Mouse (Mus musculus): ENCODE data around the gene Rnf38.

The Rnf38 gene

DNA sequence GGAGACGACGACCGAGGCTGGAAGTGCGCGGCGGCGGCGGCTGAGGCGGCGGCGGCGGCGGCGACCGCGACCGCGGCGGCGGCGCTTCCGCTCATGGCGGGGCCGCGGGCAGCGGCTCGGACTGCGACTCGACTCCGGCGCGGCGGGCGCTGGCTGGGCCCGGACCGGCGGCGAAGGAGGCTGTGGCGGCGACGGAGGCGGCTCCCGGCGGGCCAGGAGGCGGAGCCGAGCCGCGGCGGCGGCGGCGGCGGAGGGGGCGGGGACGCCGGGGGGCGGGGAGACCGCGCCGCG is at the start of gene Rnf38:
Gene Rnf38 (minus strand): TSS at position 77 of the 291 bp plus-strand sequence.
- DNase-seq (ENCODE audit: extremely low read depth, low read depth): no peak

- no peak for DNase-seq (ENCODE audit: extremely low read depth, low read depth)
These were observed 48.1 kb upstream of the Rnf38 start for GRCm38 (mm10) chr4:44281597-44282265.

DNA sequence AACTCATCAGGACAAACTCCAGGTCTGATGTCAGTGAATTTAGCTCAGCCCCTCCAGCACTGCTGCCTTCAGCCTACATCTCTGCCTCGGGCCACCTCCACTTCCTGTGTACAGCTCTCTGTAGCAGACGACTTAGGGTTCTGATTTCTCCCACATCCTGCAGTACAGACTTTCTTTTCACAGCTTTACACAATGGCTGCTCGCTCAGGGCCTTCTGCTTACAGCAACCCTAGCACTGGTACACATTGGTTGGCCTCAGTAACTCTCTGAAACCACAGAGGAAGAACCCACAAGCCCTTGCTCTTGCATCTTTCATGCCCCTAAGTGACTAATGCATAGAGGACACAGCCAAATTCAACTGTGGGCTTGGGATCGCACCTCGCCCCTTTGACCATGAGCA is 37.5 kb upstream of the Rnf38 start:
- DNase-seq (ENCODE audit: extremely low read depth, low read depth): no peak

DNA sequence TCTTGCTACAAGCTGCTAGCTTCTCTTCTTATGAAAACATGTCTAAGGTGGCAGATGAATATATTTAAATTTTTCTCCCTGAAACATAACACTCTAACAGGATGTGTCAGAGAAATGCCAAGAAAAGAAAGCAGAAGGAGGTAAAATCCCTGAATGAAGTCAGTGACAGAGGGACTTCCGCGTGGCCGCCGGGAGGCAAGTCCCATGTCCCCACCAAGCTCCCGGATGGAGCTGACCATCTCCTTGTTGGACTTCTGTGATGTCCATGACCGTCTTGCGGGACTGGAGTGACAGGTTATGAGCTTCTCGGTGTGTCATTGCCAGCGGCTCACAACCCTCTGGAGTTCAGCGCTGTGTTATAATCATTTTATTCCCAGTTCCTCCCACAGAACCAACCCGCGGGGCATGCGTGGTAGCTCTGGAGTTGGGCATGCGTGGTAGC is 35.8 kb upstream of the Rnf38 start:
- DNase-seq (ENCODE audit: extremely low read depth, low read depth): no peak

GRCm38 (mm10) chr4:44267437-44267836 is 33.8 kb upstream of the Rnf38 start:
- DNase-seq (ENCODE audit: extremely low read depth, low read depth): no peak

- peak; percentile 5 for DNase-seq (ENCODE audit: extremely low read depth, low read depth)
These were observed 31.9 kb upstream of the Rnf38 start for GRCm38 (mm10) chr4:44265500-44265899.

DNA sequence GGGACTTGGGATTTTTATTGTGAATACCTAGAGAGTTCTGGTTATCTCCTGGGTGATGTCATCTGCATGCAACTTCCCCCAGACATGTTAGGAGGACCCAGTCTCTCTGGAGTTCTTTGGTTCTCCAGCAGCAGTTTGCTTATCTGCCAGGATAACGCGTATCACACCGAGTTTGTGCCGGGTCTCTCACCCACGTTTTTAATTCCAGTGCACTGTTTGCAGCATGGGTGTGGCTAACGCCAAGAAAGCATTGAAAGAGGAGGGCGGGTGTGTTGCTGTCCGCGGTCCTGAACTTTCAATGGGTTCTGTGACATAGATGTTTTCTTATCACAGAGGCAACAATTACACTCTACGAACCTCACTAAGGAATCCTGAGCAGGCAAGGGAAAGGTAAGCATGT is 26.7 kb upstream of the Rnf38 start:
- DNase-seq (ENCODE audit: extremely low read depth, low read depth): peak; percentile 29

GRCm38 (mm10) chr4:44259126-44259525 is 25.5 kb upstream of the Rnf38 start:
- no peak for DNase-seq (ENCODE audit: extremely low read depth, low read depth)

DNA sequence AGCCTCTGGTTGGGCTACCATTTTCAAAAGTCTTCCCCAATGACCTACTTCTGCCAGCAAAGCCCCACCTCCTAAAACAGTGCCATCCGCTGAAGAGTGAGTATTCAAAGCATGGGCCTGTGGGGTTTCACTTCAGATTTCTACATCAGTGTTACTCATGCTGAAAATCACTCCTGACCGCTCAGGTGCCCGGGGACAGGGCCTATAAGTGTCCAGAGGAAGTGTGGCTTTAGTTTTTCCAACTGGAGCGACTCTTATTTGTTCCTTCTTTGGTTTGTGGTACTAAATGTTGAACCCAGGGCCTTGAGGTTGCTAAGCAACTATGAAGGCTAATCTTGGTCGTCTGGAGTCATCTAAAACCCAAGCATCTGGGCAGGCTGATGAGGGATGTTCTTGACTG is 21.0 kb upstream of the Rnf38 start:
- no peak for DNase-seq (ENCODE audit: extremely low read depth, low read depth)

DNA sequence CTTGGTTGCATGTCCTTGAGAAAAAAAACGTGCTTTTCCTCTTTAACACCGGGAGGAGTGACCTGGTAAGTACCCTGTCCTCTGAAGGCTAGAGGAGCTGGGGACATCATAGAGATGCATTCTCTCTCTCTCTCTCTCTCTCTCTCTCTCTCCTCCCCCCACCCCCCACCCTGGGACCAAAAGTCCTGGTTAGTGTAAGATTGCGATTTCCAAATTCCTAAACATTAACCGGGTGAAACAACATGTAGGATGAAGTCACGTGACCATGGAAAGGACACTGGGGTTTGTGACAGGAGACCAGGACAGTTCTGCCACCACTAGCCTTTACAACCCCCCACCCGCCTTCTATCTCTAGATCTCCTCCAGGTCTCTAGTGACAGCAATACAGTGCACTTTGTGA is 19.6 kb upstream of the Rnf38 start:
- no peak for DNase-seq (ENCODE audit: extremely low read depth, low read depth)

DNA sequence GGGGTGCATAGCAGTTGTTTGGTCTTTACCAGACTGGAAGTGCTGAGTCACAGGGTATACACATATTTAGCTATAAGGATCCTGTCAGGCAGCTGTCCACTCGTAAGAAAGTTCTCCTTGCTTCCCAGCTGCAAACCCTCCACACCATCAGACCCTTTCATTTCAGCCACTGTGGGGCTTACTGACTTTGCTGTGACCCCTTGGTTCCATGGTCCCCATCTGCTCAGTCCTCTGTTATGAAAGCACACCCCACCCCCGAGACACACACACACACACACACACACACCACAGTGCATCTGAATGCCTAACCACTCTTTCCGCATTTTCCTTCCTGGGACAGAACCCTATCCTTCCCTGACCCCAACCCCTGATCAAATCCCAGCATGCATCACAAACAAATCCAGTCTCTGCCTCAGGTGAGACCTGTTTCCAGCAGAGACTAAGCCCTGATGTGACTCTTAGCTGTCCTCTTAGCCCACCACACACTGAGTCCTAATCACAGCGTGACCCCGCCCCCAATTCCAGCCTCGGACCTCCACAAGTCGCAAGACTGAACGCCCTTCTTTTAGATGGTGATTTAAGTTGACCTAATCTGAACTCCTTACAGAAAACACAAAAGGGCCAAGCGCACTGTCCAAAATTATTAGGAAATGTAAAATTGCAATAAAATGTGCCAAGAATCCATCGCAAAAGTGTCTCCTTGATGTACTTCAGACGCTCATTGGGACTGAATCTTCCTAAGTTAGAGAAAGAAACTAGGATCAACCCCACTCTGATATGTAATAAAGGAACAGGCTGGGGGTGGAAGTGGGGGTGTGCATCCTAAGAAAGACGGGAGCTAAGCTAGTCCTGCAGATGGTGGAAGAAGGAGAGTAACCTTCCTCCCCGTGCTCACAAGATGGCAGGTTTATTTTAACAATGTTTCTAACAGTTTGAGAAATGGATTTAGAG is 18.7 kb upstream of the Rnf38 start:
- DNase-seq (ENCODE audit: extremely low read depth, low read depth): no peak

GRCm38 (mm10) chr4:44251521-44251920 is 17.9 kb upstream of the Rnf38 start:
- no peak for DNase-seq (ENCODE audit: extremely low read depth, low read depth)

DNA sequence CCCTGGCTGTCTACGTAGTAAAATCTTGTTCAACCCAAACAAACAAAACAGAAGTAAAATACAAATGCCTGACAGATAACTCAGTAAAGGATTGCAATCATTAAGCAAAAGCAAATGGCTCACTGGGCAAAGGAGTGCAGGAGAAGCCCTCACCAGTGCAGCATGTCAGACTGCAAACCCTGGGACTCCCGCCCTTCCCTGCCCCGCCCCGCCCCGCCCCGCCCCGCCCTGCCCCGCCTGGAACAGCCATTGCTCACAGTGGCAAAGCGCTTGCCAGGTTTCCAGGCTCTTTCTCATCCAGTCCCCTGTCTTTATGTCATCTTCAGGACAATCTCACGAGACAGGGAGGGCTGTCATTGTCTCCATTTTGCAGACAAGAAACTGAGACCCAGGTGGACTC is 16.1 kb upstream of the Rnf38 start:
- DNase-seq (ENCODE audit: extremely low read depth, low read depth): no peak

GRCm38 (mm10) chr4:44247051-44247939 is 13.7 kb upstream of the Rnf38 start:
- no peak for DNase-seq (ENCODE audit: extremely low read depth, low read depth)

DNA sequence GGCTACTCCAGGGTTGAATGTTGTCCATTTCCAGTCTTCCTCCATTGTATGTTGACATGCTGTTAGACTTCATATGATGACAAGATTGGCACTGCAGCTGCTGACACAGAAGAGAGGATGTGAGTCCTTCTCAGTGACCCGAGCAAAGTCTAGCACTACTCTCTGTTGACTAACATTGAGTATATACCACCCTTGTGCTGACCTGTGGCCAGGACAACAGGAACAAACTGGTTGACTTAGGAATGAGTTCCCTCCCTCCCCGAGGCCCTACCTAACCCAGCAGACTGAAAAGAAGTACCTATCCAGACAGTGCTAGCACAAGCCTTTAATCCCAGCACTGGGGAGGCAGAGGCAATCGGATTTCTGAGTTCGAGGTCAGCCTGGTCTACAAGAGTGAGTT is 12.7 kb upstream of the Rnf38 start:
- no peak for DNase-seq (ENCODE audit: extremely low read depth, low read depth)

GRCm38 (mm10) chr4:44241638-44242037 is 8.0 kb upstream of the Rnf38 start:
- no peak for DNase-seq (ENCODE audit: extremely low read depth, low read depth)

GRCm38 (mm10) chr4:44235946-44236345 is 2.4 kb upstream of the Rnf38 start:
- DNase-seq (ENCODE audit: extremely low read depth, low read depth): no peak

DNA sequence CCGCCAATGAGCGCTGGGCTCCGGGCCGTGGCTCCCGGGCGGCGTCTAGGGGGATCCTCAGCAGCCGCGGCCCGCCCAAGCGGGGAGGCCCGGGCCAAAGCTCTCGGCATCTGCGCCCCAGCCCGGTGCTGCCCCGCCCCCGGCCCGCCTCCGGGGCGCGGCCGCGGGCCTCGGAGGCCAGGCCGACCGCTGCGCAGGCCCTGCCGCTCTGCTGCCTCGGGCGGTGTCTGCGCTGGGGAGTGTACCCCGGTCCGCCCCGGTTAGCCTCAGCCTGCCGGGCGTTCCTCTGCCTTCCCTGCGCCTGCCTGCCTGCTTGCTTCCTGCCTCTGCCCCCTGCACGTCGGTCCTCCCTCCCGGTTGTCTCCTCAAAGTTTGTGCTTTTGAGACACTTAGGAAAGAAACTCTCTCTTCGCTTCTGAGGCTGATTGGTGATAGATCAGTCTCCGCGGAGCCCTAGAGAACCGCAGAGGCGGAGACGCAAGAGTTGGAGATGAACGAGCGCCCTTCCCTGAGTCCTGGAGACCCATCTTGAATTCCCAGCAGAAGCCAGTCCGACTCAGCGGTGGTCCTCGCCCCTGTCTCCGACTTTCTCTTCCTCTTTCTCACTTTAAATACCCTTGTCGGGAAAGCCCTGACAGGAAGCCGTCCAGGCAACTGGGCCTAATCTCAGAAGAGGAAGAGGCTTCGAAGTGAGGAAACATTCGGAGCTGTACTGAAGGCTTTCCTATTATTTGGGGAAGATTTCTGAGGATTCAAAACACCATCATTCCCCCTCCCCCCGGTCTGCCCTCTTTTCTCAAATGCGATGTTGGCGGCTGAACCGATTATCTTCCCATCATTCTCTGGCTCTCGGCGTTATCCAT is 646 bp upstream of the Rnf38 start:
- peak; percentile 74 for DNase-seq (ENCODE audit: extremely low read depth, low read depth)

DNA sequence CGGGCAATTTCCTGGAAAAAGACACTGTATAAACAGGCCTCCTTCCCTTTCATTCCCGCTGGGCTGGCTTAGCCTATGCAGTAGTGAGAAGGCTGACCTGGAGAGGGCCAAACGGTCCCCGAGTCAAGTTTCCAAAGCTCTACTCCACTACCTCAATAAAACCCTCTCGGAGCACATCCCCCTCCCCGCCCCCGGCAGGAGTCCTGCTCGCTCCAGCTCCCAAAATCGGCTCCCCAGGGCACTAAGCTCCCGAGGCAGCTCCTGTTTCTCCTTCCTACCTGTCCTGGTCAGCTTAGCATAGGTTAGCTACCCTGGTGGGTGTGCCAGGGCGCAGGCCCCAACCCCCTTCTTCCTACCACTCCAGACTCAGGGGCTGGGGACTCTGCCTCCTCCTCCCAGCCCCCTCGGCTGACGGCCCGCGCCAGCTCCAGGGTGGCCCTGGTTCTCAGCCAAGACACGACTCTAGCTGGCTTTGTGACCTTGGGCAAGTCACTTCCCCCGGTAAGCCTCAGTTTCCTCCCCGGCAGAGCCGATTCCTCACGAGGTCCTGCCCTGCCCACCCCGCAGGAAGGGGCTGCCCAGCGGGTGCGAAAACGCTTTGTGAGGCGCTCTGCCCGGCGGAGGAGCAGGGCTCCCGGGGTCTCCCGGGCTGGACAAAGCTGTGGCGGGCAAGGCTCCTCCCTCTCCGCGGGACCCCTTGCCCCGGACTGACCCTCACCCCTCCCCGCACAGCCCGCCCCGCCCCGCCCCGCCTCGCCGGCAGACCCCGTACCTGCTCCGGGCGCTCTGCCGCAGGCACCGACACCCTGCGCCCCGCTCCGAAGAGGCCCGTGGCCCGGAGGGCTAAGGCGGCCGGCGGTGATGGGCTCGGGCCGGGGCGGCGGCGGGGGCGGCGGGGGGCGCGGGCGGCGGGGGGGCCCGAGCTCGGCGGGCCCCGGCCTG is 547 bp downstream of the Rnf38 start:
- DNase-seq (ENCODE audit: extremely low read depth, low read depth): peak; percentile 12

GRCm38 (mm10) chr4:44225128-44225527 is 8.5 kb downstream of the Rnf38 start:
- DNase-seq (ENCODE audit: extremely low read depth, low read depth): no peak

Measured in MEL-GATA-1-ER (cell line).